Mouse (Mus musculus) neural tube, embryonic 14.5 days (tissue): ENCODE measurements around the gene Gm17268. TPM values are rescaled to one million over a fixed set of nuclear protein-coding genes. Genes with fewer than 3 reads are reported as not detected.

ENCODE experiments used
- ATAC-seq: fragments of 200-750 bp; cut with Nextera tagmentation; 2 replicates; pipeline ENCODE4 v1.8.0; 2017; ENCODE audit warnings: low read depth, mild to moderate bottlenecking, moderate TSS enrichment, moderate library complexity
- H3K27ac ChIP-seq: fragments of 300-500 bp; sonication (generic); 2 replicates; pipeline ENCODE4 v1.5.1; 2014; ENCODE audit warnings: low read depth, mild to moderate bottlenecking, control low read depth, low read length, moderate library complexity, mixed read lengths
- H3K27me3 ChIP-seq: fragments of 300-500 bp; sonication (generic); 2 replicates; pipeline ENCODE4 v1.6.1; 2014; ENCODE audit warnings: low read length; ENCODE audit not compliant: control insufficient read depth, insufficient read depth
- H3K36me3 ChIP-seq: fragments of 300-500 bp; sonication (generic); 2 replicates; pipeline ENCODE4 v1.6.1; 2014; ENCODE audit warnings: low read length, mixed read lengths; ENCODE audit not compliant: control insufficient read depth, insufficient read depth
- H3K4me1 ChIP-seq: fragments of 300-500 bp; sonication (generic); 2 replicates; pipeline ENCODE4 v1.6.1; 2014; ENCODE audit warnings: low read length; ENCODE audit not compliant: control insufficient read depth, insufficient read depth
- H3K4me2 ChIP-seq: fragments of 300-500 bp; sonication (generic); 2 replicates; pipeline ENCODE4 v1.6.1; 2014; ENCODE audit warnings: mild to moderate bottlenecking, low read depth, low read length, control low read depth
- H3K4me3 ChIP-seq: fragments of 300-500 bp; sonication (generic); 2 replicates; pipeline ENCODE4 v1.5.1; 2014; ENCODE audit warnings: low read depth, low read length, control low read depth, mixed read lengths
- H3K9ac ChIP-seq: fragments of 300-500 bp; sonication (generic); replicated peaks from 2 replicates; pipeline ENCODE4 v1.6.1; 2014; ENCODE audit warnings: low read depth, mild to moderate bottlenecking, control low read depth, low read length, mixed read lengths
- H3K9me3 ChIP-seq: fragments of 300-500 bp; sonication (generic); 2 replicates; pipeline ENCODE4 v1.6.1; 2016; ENCODE audit warnings: low read length; ENCODE audit not compliant: control insufficient read depth
- WGBS: fragments of 180-500 bp; shearing (Covaris S2); extraction: QIAGEN DNeasy Blood & Tissue Kit; methylation state at CpG from one replicate; pipeline ENCODE4 v1.1.7; 2014; 5-methylcytosine and 5-hydroxymethylcytosine counted together
- polyA plus RNA-seq: library from polyadenylated mRNA; unstranded; fragments of >200 nt; fragmentation: Nextera tagmentation; extraction: Ambion mirVana; gene quantifications from 2 replicates; pipeline ENCODE4 v1.2.1, GENCODE M21; 2014

Gene Gm17268
- polyA plus RNA-seq, 1 experiment from 2014 or later = not detected

- H3K36me3 ChIP-seq = no peaks in the 10 kb centered on the region
- H3K27ac ChIP-seq = no peak overlapping the region
- H3K4me3 ChIP-seq = no peak overlapping the region
- no peak for ATAC-seq
- H3K27me3 ChIP-seq = no peaks in the 10 kb centered on the region
- H3K9me3 ChIP-seq = no peaks in the 10 kb centered on the region
- H3K4me2 ChIP-seq = no peak overlapping the region
- H3K4me1 ChIP-seq = no peaks in the 10 kb centered on the region
- H3K9ac ChIP-seq = no peak overlapping the region
These were observed 18.6 kb downstream of the Gm17268 start for GRCm38 (mm10) chr11:82019793-82020192.

- 12% methylated on average over 2 of the region's 2 CpGs for WGBS
- no peak overlapping the region for H3K27ac ChIP-seq
- ATAC-seq = no peak
- no peak overlapping the region for H3K4me2 ChIP-seq
- no peaks in the 10 kb centered on the region for H3K9me3 ChIP-seq
- H3K4me1 ChIP-seq = no peaks in the 10 kb centered on the region
- no peaks in the 10 kb centered on the region for H3K36me3 ChIP-seq
- no peaks in the 10 kb centered on the region for H3K27me3 ChIP-seq
- H3K4me3 ChIP-seq = no peak overlapping the region
- no peak overlapping the region for H3K9ac ChIP-seq
These were observed 19.0 kb downstream of the Gm17268 start for GRCm38 (mm10) chr11:82019389-82019788.

- no peak for ATAC-seq
- no peaks in the 10 kb centered on the region for H3K9me3 ChIP-seq
- 85% methylated on average over 3 of the region's 3 CpGs for WGBS
- H3K4me2 ChIP-seq = no peak overlapping the region
- no peaks in the 10 kb centered on the region for H3K36me3 ChIP-seq
- no peaks in the 10 kb centered on the region for H3K27me3 ChIP-seq
- H3K4me1 ChIP-seq = no peaks in the 10 kb centered on the region
- H3K4me3 ChIP-seq = no peak overlapping the region
- no peak overlapping the region for H3K9ac ChIP-seq
- no peak overlapping the region for H3K27ac ChIP-seq
These were observed 22.1 kb downstream of the Gm17268 start for GRCm38 (mm10) chr11:82016181-82016780.

- no peak overlapping the region for H3K4me3 ChIP-seq
- H3K27ac ChIP-seq = no peak overlapping the region
- H3K9me3 ChIP-seq = no peaks in the 10 kb centered on the region
- H3K4me2 ChIP-seq = no peak overlapping the region
- 73% methylated on average over 2 of the region's 2 CpGs for WGBS
- no peak overlapping the region for H3K9ac ChIP-seq
- H3K27me3 ChIP-seq = no peaks in the 10 kb centered on the region
- no peaks in the 10 kb centered on the region for H3K36me3 ChIP-seq
- no peaks in the 10 kb centered on the region for H3K4me1 ChIP-seq
- no peak for ATAC-seq
These were observed 23.3 kb downstream of the Gm17268 start for GRCm38 (mm10) chr11:82015066-82015465.

GRCm38 (mm10) chr11:82013756-82014155, 24.6 kb downstream of the Gm17268 start:
- H3K27me3 ChIP-seq = no peaks in the 10 kb centered on the region
- 32% methylated on average over 1 of the region's 1 CpGs for WGBS
- no peak overlapping the region for H3K4me3 ChIP-seq
- ATAC-seq = no peak
- H3K36me3 ChIP-seq = no peaks in the 10 kb centered on the region
- no peak overlapping the region for H3K27ac ChIP-seq
- no peaks in the 10 kb centered on the region for H3K4me1 ChIP-seq
- no peak overlapping the region for H3K4me2 ChIP-seq
- no peak overlapping the region for H3K9ac ChIP-seq
- no peaks in the 10 kb centered on the region for H3K9me3 ChIP-seq

- no peaks in the 10 kb centered on the region for H3K9me3 ChIP-seq
- ATAC-seq = no peak
- no peaks in the 10 kb centered on the region for H3K4me1 ChIP-seq
- no peak overlapping the region for H3K9ac ChIP-seq
- H3K4me3 ChIP-seq = no peak overlapping the region
- no peak overlapping the region for H3K4me2 ChIP-seq
- no peak overlapping the region for H3K27ac ChIP-seq
- 64% methylated on average over 8 of the region's 8 CpGs for WGBS
- H3K27me3 ChIP-seq = no peaks in the 10 kb centered on the region
- H3K36me3 ChIP-seq = no peaks in the 10 kb centered on the region
These were observed 26.8 kb downstream of the Gm17268 start for GRCm38 (mm10) chr11:82011411-82012193.

- H3K27ac ChIP-seq = no peak overlapping the region
These were observed 28.2 kb downstream of the Gm17268 start for GRCm38 (mm10) chr11:82010115-82010514.

GRCm38 (mm10) chr11:82006796-82007423, 31.5 kb downstream of the Gm17268 start:
- Histone ChIP-seq H3K27ac (no peak overlapping the region), H3K4me3 (no peak overlapping the region), H3K9me3 (no peaks in the 10 kb centered on the region), H3K36me3 (no peaks in the 10 kb centered on the region), H3K4me2 (peak overlapping the region; percentile 16; the same call in 1 of the 2 replicates), H3K27me3 (no peaks in the 10 kb centered on the region), H3K4me1 (no peaks in the 10 kb centered on the region), H3K9ac (no peak overlapping the region)
- ATAC-seq = no peak
- 51% methylated on average over 12 of the region's 12 CpGs for WGBS

More at GRCm38 (mm10) chr11:82010115-82010514, 28.2 kb downstream of the Gm17268 start:
- no peak for ATAC-seq
- Histone ChIP-seq H3K4me3 (no peak overlapping the region), H3K27me3 (no peaks in the 10 kb centered on the region), H3K36me3 (no peaks in the 10 kb centered on the region), H3K9me3 (no peaks in the 10 kb centered on the region), H3K4me1 (no peaks in the 10 kb centered on the region), H3K9ac (no peak overlapping the region), H3K4me2 (no peak overlapping the region)
- 93% methylated on average over 3 of the region's 3 CpGs for WGBS

- no peaks in the 10 kb centered on the region for H3K27me3 ChIP-seq
- no peak overlapping the region for H3K9ac ChIP-seq
- ATAC-seq = no peak
- no peak overlapping the region for H3K4me3 ChIP-seq
- no peak overlapping the region for H3K27ac ChIP-seq
- H3K36me3 ChIP-seq = no peaks in the 10 kb centered on the region
- H3K4me2 ChIP-seq = no peak overlapping the region
- no peaks in the 10 kb centered on the region for H3K4me1 ChIP-seq
- no peaks in the 10 kb centered on the region for H3K9me3 ChIP-seq
- 77% methylated on average over 2 of the region's 2 CpGs for WGBS
These were observed 33.6 kb downstream of the Gm17268 start for GRCm38 (mm10) chr11:82004810-82005209.
